Mouse (Mus musculus) kidney, postnatal 14 days (tissue): ENCODE measurements at regions not wholly inside any gene's neighbourhood (a gene's known extent, or its start where the extent isn't known, plus 50 kb on each side); places are given as distances from the start of the nearest gene placed in this dataset.

Experiments
- DNase-seq: peaks from one replicate; pipeline ENCODE4 v3.0.0; 2022; ENCODE audit warnings: mixed read lengths

- no peak for DNase-seq
These were observed 267.1 kb upstream of the Ptger4 start for GRCm38 (mm10) chr15:5511046-5511445.

DNA sequence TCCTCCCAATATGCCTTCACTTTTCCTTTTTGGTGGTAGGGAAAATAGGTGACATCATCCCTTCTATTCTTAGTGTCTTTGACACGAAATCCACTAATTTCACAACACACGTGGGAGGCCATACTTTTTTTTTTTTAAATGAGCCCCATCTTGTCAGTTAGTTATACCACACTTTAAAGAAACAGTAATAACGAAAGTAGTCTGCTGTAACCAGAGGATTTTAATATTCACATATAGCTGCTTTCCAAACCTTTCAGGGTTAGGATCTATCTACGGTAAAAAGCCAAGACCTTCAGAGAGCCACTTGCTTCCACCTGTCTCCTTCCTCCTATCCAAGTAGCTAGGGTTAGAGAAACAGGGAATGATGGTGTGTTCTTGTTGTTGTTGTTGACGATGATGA lies 268.6 kb upstream of the Ptger4 start:
- DNase-seq = no peak

DNA sequence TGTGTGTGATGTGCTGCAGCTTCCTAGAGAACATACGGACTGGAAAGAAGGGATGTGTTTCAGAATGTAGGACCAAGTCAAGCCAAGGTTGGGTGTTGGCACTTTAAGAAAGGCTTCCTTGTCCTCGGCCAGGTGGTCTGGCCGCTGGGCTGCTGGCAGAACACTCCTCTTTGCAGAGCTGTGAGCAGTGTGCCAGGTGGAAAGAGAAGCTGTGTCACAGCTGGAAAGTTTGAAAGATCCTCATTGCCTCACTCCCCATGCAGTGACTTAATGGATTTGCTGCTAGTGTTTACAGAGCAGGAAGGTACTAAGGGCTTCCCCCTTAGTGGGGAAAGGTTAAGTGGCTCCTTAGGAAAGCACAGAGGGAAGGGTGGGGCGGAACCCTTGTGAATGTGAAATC lies 269.2 kb upstream of the Ptger4 start:
- DNase-seq = no peak

DNA sequence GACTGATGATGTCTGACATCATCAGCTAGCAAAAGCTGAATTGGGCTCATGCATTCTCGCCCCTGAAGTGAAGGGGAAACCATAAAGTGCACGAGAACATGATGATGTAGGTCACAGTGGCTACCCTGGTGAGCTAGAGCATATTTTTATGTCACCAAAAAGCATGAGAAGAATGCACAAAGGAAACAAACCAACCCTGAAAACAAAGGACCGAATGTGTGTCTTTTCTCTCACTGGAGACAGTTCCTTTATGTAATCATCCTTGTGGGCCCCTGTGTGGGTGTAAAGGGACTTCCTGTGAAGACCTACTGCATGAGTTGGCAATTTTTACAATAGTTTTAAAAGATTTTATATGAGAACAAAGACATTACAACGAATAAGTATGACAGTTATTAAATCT lies 270.2 kb upstream of the Ptger4 start:
- no peak for DNase-seq

GRCm38 (mm10) chr15:5517244-5517966 lies 273.4 kb upstream of the Ptger4 start:
- no peak for DNase-seq

DNA sequence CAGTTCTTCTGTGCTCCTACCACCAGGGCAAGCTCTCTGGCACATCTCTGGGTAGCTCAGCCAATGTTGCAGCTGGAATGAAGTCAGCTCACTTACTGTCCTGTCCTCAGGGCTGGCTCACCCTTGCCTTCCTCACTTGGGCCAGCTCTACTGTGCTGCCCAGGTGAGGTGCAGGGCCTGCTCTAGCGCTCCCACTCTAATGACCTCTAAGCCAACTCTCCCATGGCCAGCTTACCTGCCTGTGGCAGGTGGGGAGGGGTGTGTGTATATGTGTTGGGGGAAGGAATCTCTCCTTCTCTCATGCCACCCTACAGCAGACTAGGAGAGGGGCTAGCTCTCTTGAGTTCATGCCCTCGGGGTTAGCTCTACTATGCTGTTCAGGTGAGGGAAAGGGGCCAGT lies 275.6 kb upstream of the Ptger4 start:
- DNase-seq = no peak

GRCm38 (mm10) chr15:5519997-5520396 lies 276.0 kb upstream of the Ptger4 start:
- no peak for DNase-seq

DNA sequence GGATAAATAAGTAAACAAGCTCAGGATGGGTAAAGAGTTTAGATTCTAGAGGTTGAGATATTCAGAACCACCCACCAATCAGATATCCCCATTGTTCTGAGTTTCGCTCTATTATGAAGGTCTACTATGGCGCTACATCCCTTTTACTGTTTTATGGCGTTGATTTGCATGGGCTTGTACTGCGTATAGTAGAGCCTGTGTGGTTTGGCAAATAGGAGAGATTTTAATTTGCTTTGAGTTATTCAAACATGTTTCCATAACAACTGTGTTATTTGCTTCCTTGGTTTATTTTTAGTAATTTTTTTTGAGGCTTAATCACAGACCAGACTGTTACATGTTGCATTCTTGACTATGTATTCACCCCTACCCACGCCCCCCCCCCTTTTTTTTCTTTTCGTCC lies 284.6 kb upstream of the Ptger4 start:
- DNase-seq = no peak

DNA sequence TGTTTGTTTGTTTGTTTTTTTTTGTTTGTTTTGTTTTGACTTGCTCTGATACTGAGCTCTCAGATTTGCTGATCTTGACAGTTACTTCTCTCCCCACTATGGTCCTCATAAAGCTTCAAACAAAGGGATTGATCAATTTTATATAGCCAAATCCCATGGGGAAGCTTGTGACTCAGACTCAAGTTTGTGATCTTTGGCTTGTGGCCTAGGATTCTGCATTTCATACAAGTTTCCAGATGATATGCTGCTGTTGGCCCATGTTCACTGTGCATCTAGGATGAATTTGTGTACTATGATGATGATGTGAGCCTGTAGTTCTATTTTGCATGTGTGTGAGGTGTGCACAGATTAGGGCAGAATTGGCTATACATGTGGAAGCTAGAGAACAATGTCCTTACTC lies 289.7 kb upstream of the Ptger4 start:
- no peak for DNase-seq

DNA sequence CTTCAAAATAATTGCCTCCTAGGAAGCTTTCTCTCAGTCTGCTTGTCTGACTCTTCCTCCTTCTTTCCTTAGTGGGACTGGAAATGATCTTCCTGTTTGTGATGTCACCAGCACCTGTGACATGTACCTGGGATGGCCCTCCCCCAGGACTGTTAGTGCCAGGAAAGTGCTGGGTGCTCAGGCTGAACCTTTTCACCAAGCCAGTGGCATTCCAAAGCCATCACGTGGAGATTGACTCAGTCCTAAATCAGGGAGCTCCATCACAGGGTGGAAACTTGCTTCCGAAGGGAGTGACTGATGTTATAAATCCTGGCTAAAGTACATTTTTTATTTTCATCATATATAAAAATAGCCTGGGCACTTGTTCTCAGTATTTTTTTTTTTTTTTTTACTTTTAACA lies 293.4 kb upstream of the Ptger4 start:
- DNase-seq = peak; percentile 9

- DNase-seq = no peak
These were observed 295.4 kb upstream of the Ptger4 start for GRCm38 (mm10) chr15:5539301-5539928.

DNA sequence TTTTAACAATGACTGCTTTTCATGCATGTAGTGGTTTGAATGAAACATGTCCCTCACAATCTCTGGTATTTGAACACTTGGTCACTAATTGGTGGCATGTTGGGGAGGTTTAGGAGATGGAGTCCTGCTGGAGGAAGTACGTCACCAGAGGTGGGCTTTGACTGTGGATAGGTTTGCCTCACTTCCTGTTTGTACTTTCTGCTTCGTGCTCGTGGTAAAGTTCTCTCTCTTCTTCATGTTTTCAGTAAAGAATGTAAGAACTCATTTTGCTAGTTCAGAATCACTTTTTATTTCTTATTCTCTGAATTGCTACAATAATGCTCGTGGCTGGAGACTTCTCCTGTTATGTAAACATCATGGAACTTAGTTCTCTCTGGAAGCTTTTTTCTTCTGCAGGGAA lies 310.5 kb upstream of the Ptger4 start:
- no peak for DNase-seq

GRCm38 (mm10) chr15:5554926-5555325 lies 310.9 kb upstream of the Ptger4 start:
- DNase-seq = no peak

DNA sequence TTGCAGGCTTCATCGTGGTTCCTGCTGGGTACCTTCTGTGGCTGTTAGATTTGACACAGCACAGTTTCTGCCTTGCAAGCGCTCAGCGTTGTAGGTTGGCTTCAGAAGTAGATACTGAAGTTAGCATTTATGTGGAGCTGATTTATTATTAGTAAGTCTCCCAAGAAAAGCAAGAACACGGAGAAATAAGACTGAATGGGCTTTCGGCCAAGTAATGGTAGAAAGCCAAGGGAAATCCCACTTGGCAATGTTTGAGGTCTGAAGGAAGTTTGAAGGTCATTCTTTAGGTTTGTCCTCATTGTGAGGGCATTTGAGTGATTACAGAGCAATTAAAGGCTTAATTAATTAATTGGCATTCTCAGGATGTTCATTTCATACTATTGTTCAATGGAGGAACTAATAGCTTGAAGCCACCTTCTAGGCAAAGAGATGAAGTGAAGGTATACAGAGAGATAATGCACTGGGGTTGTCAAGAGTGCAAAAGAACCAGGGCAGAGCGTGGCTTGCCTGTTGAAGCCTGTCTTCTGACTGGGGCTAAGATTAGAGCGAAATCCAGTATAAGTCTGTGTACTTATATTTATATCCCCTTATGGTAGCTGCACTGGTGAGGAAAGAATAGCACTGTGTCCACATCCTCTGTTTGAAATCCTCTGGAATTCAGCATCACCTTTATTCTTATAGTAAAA lies 311.5 kb upstream of the Ptger4 start:
- DNase-seq = peak; percentile 61

DNA sequence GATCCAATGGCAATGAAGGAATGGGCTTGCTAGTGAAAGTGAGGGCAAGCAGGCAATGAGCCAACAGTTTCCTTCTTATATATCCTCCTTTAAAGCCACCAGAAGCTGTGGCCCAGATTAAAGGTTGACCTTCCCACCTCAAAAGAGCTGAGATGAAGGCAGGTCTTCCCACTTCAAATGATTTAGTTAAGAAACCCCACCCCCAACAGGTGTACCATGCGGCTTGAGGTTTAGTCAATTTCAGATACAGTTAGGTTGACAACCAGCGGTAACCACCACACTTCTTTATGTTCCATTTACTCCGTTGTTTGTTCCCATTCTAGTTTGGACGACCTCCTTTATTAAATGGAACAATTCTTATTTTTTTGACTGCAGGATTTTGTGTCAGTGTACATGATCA lies 317.8 kb upstream of the Ptger4 start:
- no peak for DNase-seq

DNA sequence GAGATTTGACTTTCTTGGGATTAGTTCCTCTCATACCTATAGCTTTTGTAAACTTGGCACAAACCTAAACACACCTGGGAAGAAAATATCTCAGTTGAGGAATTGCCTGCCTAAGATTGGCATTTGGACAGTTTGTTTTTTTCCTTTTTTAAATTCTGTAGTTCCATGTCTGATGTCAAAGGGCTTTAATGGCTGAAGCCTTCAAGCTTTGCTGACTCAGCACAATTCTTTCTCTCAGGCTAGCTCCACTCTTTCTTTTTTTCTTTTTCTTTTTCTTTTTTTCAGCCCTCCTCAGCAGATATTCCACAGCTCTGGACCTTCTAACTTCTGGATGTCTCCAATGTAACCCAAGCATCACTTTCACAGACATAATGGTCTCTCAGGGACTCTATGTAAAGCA lies 330.4 kb upstream of the Ptger4 start:
- no peak for DNase-seq

- no peak for DNase-seq
These were observed 335.6 kb upstream of the Ptger4 start for GRCm38 (mm10) chr15:5579559-5579958.

- no peak for DNase-seq
These were observed 336.4 kb upstream of the Ptger4 start for GRCm38 (mm10) chr15:5580416-5580815.

- no peak for DNase-seq
These were observed 340.4 kb upstream of the Ptger4 start for GRCm38 (mm10) chr15:5584381-5584780.

- no peak for DNase-seq
These were observed 360.8 kb upstream of the Ptger4 start for GRCm38 (mm10) chr15:5604732-5605266.

DNA sequence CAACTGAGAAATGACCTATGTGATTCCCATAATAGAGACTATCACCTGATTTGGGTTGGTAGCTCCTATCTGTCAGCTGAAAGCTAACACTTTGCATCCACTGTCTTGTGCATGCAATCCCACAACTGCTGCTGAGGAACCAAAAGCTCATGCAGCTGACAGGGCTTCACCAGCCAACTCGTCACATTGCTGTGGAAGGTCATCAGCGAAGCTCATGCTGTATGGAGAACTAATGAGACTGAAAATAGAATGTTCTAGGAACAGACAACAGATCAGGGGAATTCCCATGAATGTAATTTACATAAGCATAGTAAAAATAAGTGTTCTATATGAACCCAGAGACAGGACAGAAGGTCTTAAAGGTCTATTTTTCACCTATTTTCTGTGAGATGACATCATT lies 363.5 kb upstream of the Ptger4 start:
- DNase-seq = no peak

GRCm38 (mm10) chr15:5623021-5623420 lies 379.0 kb upstream of the Ptger4 start:
- no peak for DNase-seq

- no peak for DNase-seq
These were observed 381.4 kb upstream of the Ptger4 start for GRCm38 (mm10) chr15:5625367-5625766.

GRCm38 (mm10) chr15:5646673-5647072 lies 402.7 kb upstream of the Ptger4 start:
- DNase-seq = no peak
